ENCODE assay signal across 12 mouse cellular contexts in genomic region chr8:111508566-111508965, GRCm38 (mm10). TPM values are rescaled to one million over a fixed set of nuclear protein-coding genes. Genes with fewer than 3 reads are reported as not detected.
DNase-seq lines count a peak whose midpoint lies in the region; ATAC-seq and TF ChIP-seq lines count a peak whose summit lies in the region.
"Had no signal": no experiment of that assay in that cellular context is flagged by ENCODE, and none has a peak within 500 bp of the region (broad histone marks: within the 10 kb centered on the region; RNA-seq: fewer than 3 reads in every experiment).

No protein-coding gene starts in this region.

- H3K4me2 ChIP-seq in heart, embryonic 14.5 days (ENCODE audit: low read length), result peak overlapping the region; percentile 26; the same call in 1 of the 2 replicates
- no peak overlapping the region for H3K4me2 ChIP-seq in neural tube, embryonic 15.5 days
- H3K4me2 ChIP-seq: forebrain, embryonic 12.5 days; midbrain, embryonic 11.5 days; neural tube, embryonic 13.5 days had no signal

- no peak for TF ChIP-seq POLR2A in kidney, adult 2 months (IDR thresholded peaks at IDR 0.05; ENCODE audit: low read depth, low read length)

- no peaks in the 10 kb centered on the region for H3K27me3 ChIP-seq in kidney, adult 2 months (replicated peaks; ENCODE audit: control insufficient read depth, insufficient read depth, low read length)
- H3K27me3 ChIP-seq in heart, embryonic 14.5 days (ENCODE audit: control insufficient read depth, insufficient read depth, low read length), result no peaks in the 10 kb centered on the region
- no peaks in the 10 kb centered on the region for H3K27me3 ChIP-seq in neural tube, embryonic 15.5 days (replicated peaks)
- H3K27me3 ChIP-seq: forebrain, embryonic 12.5 days; neural tube, embryonic 13.5 days had no signal

- TF ChIP-seq CTCF in kidney, adult 2 months (conservative IDR thresholded peaks at IDR 0.05; ENCODE audit: insufficient read depth, insufficient read length, low read depth, low read length), result no peak

- no peak overlapping the region for H3K9ac ChIP-seq in heart, embryonic 14.5 days (ENCODE audit: low read length)
- H3K9ac ChIP-seq in neural tube, embryonic 15.5 days (replicated peaks), result no peak overlapping the region
- H3K9ac ChIP-seq: forebrain, embryonic 12.5 days; neural tube, embryonic 13.5 days had no signal

- no peaks in the 10 kb centered on the region for H3K4me1 ChIP-seq in kidney, adult 2 months (ENCODE audit: control insufficient read depth, insufficient read depth, low read length)
- peaks cover 23 to 30% of the 10 kb centered on the region in 2 experiments for H3K4me1 ChIP-seq in heart, embryonic 14.5 days (ENCODE audit: control insufficient read depth in 2 of 2, insufficient read depth in 2 of 2, low read length in 2 of 2)
- H3K4me1 ChIP-seq in neural tube, embryonic 15.5 days, result 0 out of 2 replicates have a peak, but pooled peaks cover 3% of the 10 kb centered on the region

- no peak overlapping the region for H3K27ac ChIP-seq in kidney, adult 2 months (ENCODE audit: insufficient read depth, low read depth, low read length)
- peak overlapping the region; percentile 59 to 68; a peak in 3 of 4 replicates for H3K27ac ChIP-seq in heart, embryonic 14.5 days (replicated peaks in 1 of 2; ENCODE audit: control insufficient read depth in 1 of 2, insufficient read depth in 1 of 2, low read depth in 2 of 2, low read length in 2 of 2)
- no peak overlapping the region for H3K27ac ChIP-seq in neural tube, embryonic 15.5 days (replicated peaks)
- H3K27ac ChIP-seq: forebrain, embryonic 12.5 days; left cerebral cortex, adult 2 months; neural tube, embryonic 13.5 days had no signal

- H3K9me3 ChIP-seq in heart, embryonic 14.5 days (ENCODE audit: control insufficient read depth, low read length), result no peaks in the 10 kb centered on the region
- no peaks in the 10 kb centered on the region for H3K9me3 ChIP-seq in neural tube, embryonic 15.5 days (replicated peaks)
- H3K9me3 ChIP-seq: forebrain, embryonic 12.5 days; neural tube, embryonic 13.5 days had no signal

- peak; percentile 20; the same call in 1 of the 2 replicates for ATAC-seq in heart, embryonic 14.5 days (ENCODE audit: insufficient number of reproducible peaks, insufficient read depth, low FRiP score, low read depth)
- no peak for ATAC-seq in neural tube, embryonic 15.5 days (ENCODE audit: low FRiP score)

- DNase-seq in kidney, adult 2 months, result peak; percentile 16
- no peak for DNase-seq in kidney, postnatal 4 days
- peak; percentile 32 for DNase-seq in retina, postnatal 1 day
- no peak for DNase-seq in retina, embryonic 14.5 days (ENCODE audit: low spot score)
- no peak for DNase-seq in ovary, postnatal 36 days (ENCODE audit: low spot score)
- DNase-seq: kidney, postnatal 10 days had no signal

- H3K4me3 ChIP-seq in kidney, adult 2 months (ENCODE audit: insufficient read depth, low read depth, low read length), result no peak overlapping the region
- H3K4me3 ChIP-seq in heart, embryonic 14.5 days (ENCODE audit: control insufficient read depth in 1 of 2, insufficient read depth in 1 of 2, low read depth in 1 of 2, low read length in 2 of 2), result no peak overlapping the region
- no peak overlapping the region for H3K4me3 ChIP-seq in neural tube, embryonic 15.5 days (replicated peaks)
- H3K4me3 ChIP-seq: forebrain, embryonic 12.5 days; left cerebral cortex, adult 2 months; neural tube, embryonic 13.5 days had no signal

- WGBS in kidney, adult 2 months, result 35% methylated on average over 2 of the region's 2 CpGs
- 5% methylated on average over 2 of the region's 2 CpGs for WGBS in heart, embryonic 14.5 days
- WGBS in neural tube, embryonic 15.5 days, result 32% methylated on average over 2 of the region's 2 CpGs

- no peaks in the 10 kb centered on the region for H3K36me3 ChIP-seq in kidney, adult 2 months (ENCODE audit: control insufficient read depth, insufficient read depth, low read length)
- H3K36me3 ChIP-seq in heart, embryonic 14.5 days (ENCODE audit: control insufficient read depth, insufficient read depth, low read length), result no peaks in the 10 kb centered on the region; the same call in 1 of the 2 replicates
- peaks cover 5% of the 10 kb centered on the region; the same call in 1 of the 2 replicates for H3K36me3 ChIP-seq in neural tube, embryonic 15.5 days

RNA-seq across cellular contexts. Expression of gene Wdr59, which starts 13.3 kb away (rescaled TPM):
- polyA plus RNA-seq in kidney, adult 2 months (2012; rRNA removed), result 6.9 and 7.4 TPM in 2 replicates
- polyA plus RNA-seq in heart, embryonic 14.5 days (2014; fragmentation: Nextera tagmentation; extraction: Ambion mirVana), result 3.0 and 3.4 TPM in 2 replicates
- 8.0 and 8.1 TPM in 2 replicates for polyA plus RNA-seq in neural tube, embryonic 15.5 days (2015; fragmentation: Nextera tagmentation; extraction: Ambion mirVana)

RNA-seq across cellular contexts. Expression of gene Znrf1, which starts 27.3 kb away (rescaled TPM):
- polyA plus RNA-seq in kidney, adult 2 months (2012; rRNA removed), result 38.5 and 39.7 TPM in 2 replicates
- polyA plus RNA-seq in heart, embryonic 14.5 days (2014; fragmentation: Nextera tagmentation; extraction: Ambion mirVana), result 29.7 and 33.8 TPM in 2 replicates
- 80.3 and 93.3 TPM in 2 replicates for polyA plus RNA-seq in neural tube, embryonic 15.5 days (2015; fragmentation: Nextera tagmentation; extraction: Ambion mirVana)

Comparison
In these comparisons a context has a peak if more than half of its experiments do, and no peak if none do; other contexts are left out.
1. DNase-seq: peak in kidney, adult 2 months (single experiment) and retina, postnatal 1 day (single experiment); none in kidney, postnatal 4 days (0 of 2), retina, embryonic 14.5 days (single experiment) and ovary, postnatal 36 days (single experiment).
2. H3K27ac ChIP-seq: peak in heart, embryonic 14.5 days (2 of 2); none in kidney, adult 2 months (single experiment) and neural tube, embryonic 15.5 days (single experiment).